Mouse (Mus musculus): Measurements from ENCODE around the gene Gsk3a.

Gene Gsk3a

DNA sequence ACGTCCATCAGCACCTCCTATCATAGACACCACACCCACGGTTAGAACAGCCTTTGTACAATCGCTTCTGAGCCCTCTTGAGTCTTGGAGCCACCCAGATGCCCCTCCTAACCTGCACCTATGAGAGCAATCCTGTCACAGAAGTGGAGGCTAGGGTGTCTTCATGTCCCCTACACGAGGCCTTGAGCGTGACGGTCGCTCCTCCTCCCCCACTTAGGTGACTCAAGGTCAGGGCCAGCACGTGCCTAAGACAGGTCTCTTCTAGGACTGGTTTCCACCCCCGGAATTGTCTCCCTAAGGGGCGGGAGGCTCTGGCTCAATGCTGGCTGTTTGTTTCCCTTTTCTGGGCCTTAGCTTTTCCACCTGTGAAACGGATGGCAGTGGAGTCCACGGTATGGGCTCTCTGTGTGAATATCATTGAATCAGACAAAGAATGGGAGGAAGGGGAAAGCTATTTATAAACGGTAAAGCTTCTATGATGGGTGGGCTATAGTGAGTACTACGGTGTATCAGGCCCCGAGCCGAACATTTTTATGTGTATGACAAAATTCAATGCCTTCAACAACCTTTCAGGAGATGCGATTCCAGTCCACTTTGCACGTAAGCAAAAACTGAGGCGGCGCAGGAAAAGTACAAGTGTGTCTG lies 17.1 kb downstream of the Gsk3a start, which contains the start of gene Dedd2:
Dedd2 (minus strand) TSS at position 159 of the 645 bp plus-strand sequence.
- no peak for DNase-seq (ENCODE audit: low spot score)

DNA sequence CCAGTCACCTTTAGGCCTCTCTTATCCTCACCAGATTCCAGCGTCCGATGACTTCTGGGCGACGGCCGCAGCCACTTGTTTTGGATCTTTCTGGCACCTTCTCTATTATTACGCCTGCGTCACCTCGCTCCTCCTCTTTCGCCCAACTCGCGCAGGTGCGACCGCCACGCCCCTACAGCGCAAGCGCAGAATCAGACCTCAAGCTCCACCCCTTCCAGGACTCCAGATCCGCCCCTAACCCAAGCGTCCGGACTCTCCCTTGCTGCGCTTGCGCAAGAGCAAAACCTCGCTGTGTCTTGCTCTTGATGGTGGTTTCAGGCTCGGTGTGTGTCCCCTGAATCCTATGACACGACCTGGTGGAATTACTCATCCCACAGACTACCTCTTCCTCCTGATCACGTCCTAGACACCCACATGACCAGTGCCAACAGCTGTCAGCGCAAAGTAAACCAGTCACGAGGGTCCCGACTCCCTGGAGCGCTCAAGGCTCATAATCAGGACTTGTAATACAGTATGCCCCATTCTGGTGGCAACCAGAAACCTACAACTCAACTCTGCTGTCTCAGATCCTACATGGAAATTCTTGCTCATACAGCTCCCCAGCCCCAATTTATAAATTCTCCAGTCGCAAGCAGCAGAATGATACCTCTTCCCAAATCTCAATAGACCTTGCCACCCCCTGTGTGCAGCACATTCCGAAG lies 17.7 kb downstream of the Gsk3a start:
- DNase-seq (ENCODE audit: low spot score), result peak; percentile 90

DNA sequence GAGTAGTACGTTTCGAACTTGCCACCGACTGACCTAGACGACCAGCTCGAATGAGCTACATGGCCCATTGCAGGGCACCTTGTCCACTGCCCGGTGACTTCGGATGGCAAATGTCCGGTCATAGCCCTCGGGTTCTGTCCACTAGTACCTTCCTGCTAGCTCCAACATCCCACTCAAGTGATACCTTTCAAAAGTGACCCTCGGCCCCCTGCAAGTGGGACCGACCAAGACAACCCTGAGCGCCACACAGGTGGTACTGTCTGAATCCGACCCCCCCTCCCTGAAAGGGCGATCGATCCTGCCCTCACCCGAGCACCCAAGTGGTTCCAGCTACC lies 18.3 kb downstream of the Gsk3a start:
- DNase-seq (ENCODE audit: low spot score), result no peak

DNA sequence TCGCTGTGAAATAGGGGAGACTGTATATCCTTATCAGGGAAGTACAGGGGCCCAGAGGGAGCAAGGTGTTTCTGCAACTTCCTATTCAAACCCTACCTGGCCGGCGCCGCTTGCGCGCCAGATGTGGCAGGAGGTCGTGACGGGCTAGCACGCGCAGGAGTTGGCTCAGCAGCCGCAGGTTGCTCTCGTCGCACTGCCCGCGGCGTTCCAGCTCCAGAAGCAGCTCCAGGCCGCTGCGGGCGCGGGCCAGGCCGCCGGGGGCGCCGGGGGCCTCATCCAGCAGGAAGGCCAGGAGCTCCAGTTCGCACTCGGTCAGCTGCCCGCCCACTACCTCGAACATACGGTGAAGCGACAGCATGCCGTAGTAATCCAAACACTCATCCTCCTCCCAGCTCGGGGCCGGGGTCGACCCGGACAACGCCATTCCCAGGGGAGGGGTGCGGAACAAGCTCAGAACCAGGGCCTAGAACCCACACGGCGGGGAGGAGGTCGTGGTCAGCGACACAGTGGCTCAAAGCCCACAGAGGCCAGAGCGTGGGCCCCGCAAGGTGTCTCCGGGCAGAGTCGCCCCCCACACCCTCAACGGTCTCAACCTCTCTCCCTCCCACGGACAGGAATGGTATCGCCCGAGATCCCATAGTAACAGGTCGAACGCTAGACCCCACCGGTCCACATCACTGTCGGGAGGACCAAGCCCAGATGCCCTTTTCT lies 18.8 kb downstream of the Gsk3a start:
- DNase-seq (ENCODE audit: low spot score), result no peak

DNA sequence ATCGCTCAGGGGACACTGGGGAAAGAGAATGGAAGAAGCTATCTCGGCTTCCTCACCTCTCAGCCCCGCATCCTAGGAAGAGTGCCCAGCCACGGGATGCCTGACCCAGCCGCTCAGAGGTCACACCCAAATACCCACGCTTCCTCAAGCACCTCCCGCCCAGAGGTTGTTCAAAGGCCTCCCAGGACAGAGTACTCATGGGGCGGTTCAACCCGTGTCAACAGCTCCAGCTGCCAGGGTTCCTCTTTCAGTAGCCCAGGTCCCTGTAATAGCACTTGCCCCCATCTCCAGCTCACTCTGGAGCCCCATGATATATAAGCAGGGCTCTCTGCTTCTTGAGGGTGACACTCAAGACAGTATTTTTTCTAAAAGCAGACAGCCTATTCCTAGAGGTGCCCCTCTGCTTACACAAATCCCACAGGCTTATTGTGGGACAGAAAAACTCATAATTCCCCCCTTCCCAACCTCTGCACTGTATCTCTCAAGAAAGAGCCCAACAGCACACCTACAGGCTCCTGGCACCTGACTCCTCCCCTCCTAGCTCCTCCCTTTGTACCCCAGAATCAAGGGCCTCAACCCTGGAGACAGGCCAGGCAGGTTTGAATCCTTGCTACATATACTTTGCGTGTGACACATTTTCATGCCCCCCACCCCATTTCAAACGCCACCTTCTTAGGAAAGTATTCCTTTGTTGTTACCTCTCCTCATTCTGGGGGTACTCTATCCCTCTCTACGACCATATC lies 19.8 kb downstream of the Gsk3a start:
- no peak for DNase-seq (ENCODE audit: low spot score)

DNA sequence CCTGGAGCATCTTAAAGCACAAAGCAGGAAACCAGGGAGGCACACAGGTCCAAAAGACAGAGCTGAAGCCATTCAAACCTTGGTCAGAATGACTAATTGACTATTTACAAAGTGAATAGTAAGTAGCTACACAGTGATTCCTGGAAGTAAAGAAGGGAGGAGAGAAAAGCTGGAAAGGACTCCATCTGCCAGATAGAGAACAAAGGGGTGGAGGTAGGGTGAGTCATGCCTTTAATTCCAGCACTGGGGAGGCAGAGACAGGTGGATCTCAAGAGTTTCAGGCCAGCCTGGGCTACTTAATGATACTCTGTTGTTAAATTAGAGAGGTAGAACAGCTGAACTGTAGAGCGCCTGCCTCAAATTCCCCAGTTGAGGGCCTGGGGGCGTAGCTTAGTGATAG lies 23.5 kb downstream of the Gsk3a start:
- no peak for DNase-seq (ENCODE audit: low spot score)

DNA sequence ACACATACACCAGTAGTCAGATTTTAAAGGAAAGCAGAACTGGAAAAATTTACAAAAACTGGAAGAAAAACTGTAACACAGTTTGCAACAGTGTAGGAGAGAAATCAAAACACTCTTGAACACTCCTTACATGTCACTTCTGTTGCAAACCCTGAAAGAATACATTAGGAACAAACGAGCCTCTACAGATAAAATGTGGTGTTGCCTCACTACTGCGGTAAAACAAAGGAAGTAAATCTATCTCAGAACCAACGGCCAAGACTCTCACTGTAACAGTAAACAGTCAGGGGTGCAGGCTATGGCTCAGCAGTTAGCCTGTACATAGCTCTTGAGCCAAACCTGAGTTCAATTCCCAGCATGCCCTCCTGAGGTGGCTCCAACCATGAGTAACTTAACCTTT lies 24.6 kb downstream of the Gsk3a start:
- DNase-seq (ENCODE audit: low spot score), result no peak

DNA sequence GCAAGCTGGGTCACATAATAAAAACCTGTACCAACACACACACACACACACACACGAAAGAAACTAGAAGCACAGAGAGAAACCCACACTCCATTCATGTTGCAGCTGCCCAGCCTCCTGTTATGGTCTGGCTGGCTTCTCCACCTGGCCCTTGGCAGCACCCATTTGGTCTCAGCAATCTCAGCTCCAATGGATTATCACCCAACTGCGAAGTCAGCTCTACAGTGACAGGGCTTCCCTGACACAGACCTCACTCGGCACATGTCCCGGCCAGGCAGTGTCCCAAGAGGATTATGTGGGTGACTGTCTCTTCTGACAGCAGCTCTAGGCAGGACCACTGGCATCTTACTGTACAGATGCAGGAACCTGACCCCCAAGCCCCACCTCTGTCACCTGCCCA lies 27.2 kb downstream of the Gsk3a start:
- DNase-seq (ENCODE audit: low spot score), result no peak

DNA sequence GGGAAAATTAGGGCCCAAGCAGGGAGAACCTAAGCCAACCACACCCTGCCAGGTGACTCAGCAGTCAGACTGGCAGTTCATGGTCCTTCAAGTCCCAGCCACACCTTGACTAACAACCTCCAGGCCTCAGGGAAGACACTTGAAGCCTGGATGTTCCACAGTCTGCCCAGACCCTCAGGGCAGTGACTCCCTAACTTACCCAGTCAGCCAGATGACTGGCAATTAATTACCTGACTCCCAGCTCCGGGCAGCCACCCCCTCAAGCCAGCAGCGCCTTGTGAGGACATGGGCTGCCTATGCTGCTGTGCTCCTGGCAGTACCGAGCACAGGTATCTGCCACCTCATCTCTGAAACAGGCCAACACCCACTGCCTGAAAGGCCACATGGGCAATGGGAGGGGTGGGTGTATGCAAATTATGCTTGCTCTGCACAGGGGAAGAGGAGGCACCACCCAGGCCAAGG lies 28.5 kb downstream of the Gsk3a start:
- no peak for DNase-seq (ENCODE audit: low spot score)

DNA sequence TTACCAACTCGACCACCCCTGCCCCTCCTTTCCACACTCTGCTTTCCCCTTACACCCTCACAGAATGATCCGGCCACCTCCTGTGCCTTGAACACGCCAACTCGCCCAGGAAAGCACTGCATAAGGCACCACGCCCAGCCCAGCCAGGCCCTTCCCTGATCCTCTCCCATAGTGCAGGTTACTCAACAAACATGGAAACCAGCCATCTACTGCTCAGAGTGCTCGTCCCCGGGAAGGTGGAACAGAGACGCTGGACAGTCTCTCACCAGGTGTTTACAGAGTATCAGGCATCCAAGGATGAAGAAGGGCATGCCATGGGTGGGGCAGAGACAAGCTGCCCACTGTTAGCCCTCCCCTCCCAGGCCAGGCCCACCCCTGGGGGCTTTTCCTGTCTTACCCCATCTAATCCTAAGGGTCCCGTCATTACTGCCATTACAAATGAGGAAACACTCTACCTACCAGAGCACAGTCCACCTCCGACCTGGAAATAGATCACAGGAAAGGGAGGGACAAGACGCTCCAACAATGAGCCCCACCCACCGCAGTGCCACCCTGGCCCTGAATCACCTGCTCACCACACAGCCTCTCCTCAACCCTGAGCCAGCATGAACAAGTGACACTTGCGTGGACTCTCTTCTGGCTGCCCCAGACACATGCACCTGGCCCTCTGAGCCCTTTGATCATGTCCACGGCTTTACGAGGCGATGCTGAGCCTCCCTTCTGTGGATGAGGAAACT lies 31.4 kb downstream of the Gsk3a start:
- no peak for DNase-seq (ENCODE audit: low spot score)

DNA sequence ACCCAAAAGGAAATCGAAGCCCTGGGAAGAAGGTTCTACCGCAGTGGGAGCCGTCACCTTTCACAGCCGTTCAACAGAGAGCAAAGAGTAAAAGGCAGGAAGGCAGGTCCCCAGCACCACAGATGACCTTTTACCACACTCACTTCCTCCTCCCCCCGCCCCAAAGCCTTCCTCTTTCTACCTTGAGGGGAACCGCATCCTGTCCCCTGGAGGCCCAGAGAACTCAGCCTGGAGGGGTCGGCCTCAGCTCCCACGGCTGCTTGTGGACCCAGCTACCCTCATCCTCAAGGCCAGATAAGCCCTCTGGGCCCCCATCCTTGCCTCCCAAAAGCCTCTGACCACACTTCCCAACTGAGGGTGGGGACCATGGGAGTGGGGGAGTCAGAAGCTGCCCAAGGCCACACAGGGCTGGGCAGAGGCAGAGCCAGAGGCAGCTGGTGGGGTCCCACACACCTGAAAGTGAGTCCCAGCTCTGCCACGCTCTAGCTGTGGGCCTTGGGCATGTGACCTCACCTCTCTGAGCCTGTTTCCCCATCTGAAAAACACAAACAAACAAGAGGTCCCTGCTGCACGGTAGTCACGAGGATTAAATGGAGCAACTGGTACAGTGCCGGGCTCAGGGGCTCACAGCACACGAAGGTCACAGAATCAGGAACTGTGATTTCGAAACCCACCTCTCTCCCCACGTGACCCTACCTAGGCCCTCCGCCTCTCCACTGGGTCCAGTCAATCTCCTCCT lies 32.1 kb downstream of the Gsk3a start:
- DNase-seq (ENCODE audit: low spot score), result no peak

DNA sequence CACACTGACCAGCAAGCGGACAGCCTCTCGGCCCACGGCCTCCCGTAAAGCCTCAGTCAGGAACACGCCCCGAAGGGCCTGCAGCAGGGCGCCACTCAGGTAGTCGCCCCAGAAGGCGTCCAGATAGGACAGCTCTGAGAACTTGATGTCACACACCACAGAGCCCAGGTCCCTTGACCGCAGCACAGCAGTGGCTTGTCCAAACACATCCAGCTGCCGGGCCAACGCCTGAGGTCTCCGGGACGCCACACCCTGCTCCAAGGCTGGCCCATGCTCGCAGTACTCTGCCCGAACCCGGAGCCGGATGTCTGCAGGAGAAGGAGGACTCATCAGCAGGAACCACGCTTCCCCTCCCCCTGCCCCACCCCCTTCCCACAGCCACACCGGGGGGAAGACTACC lies 34.0 kb downstream of the Gsk3a start:
- DNase-seq (ENCODE audit: low spot score), result no peak

DNA sequence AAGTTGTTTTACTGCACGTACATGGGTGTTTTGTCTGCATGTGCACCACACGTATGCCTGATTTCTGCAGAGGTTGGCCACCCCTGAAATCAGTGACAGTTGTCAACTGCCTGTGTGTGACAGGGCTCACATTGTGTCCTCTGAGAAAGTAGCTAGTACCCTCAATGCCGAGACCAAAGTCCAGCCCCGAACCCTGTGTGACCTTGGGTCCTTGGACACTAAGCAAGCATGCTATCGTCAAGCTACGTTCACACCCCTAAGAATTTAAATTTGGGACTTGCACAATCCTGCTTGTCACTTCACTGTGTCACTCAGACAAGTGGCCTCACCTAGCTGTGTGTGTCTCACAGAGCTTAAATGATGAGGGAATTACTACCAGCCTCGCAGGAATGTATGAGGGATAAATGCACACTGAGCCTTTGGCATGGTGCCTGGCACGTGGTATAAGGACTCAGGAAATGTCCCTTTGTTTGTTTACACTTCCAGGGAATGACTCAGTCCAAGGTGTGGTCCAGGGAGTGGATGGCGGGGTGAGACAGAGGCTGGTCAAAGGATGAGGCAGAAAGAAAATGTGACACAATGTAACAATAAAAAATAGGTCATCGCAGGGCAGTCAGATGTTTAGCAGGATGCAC lies 40.1 kb downstream of the Gsk3a start:
- no peak for DNase-seq (ENCODE audit: low spot score)

DNA sequence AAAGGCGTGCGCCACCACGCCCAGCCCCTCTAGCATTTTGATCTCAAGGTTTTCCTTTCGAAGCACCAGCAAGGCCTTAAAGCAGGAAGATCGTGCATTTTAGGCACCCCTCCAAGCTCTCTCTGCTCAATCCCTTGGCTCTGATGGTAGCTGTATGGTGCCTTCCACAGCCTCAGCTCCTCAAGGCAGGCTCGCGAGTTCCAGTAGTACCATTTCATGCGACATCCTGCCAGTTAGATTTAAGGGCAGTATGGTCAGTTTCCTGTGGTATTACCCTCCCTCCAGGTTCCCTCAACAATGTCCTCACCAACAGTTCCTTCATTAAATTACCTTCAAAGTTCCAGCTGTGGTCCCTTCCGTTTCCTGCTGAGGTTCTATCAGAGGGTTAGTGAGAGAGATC lies 41.5 kb downstream of the Gsk3a start:
- no peak for DNase-seq (ENCODE audit: low spot score)

DNA sequence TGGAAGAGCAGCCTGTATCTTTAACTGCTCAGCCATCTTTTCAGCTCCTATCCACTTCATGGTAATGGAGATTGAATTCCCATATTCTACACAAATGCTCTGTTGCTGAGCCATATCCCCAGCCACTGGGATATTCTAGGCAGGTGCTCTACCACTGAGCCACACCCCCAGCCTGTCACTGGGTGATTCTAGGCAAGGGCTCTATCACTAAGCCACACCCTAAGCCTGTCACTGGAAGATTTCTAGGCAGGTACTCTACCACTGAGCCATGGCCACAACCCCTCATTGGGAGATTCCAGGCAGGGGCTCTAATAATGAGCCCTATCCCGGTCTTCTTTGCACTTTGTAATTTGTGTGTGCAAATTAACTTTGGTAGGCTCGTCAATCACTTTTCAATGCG lies 42.5 kb downstream of the Gsk3a start:
- DNase-seq (ENCODE audit: low spot score), result no peak

DNA sequence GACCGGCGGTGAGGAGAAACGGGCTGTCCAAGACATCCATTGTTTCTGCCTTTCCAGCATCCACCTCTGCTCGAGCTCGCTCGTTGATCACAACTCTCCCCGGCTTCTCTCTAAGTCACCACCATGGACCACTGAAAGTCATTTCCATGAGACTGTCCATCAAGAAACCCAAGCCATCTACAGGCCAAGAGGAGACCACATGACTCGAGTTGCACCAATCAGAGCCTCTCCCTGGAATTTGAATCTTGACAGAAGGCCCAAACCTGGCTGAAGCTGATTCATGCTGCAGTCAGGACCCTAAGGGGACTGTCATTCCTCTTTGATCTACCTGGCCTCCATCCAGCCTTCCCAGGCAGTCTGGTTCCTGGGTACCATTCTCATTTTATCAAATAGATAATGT lies 45.5 kb downstream of the Gsk3a start:
- no peak for DNase-seq (ENCODE audit: low spot score)

DNA sequence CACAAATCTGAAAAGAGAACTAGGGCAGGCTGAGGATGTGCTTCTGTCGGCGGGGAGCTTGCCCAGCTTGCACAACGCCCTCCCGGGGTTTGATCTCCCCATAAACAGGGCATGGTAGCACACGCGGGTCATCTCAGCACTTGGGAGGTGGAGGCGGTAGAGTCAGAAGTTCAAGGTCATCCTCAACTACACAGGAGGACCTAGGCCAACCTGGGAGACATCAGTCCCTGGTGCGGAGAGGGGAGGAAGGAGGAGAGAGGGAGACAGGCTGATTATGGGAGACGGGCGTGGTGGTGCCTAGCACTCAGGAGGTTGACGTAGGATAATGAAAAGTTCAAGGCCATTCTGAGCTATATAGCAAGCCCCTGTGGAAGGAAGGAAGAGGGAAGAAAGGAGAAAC lies 46.8 kb downstream of the Gsk3a start:
- DNase-seq (ENCODE audit: low spot score), result no peak

DNA sequence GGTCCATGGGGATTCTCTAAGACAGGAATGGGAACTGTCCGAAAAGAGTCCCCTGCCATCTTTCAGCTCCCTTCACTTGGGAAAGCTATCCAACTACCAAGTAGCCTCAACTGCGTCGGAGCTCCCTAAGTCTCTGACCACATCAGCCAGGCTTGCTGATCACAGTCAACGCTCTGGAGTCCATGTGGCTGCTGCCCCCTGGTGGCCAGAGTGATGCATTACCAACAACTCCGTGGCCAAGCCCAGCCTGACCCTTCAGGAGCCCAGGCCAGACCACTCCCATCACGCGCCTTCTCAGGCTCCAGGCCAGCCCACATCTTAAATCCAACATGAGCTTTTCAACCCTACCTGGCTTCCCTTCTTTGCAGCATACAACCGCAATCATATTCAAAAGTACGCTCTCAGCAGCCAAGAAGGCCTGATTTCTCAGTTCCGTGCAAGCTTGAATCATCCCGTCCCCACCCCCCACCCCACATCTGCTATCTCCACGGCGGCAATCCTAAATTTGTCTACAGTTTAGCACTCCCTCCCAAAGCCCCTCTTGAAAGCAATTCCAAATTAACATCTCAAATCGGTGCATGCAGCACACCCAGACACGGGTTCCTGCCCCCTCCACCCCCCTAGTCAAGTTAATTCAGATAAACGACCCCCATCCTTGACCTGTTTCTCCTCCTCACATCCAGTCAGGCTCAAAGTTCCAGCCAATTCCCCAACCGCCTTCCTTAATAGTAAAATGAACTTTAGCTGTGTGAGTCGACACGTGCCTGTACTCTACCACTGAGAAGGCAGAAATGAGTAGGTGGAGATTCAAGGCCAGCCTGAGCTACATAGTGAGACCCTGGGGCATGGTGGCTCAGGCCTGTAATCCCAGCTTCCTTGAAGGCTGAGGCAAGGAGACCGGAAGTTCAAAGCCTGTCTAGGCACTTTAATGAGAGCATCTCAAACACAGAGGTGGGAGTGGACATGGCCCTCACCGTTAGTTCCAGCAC lies 49.7 kb downstream of the Gsk3a start:
- peak; percentile 68 for DNase-seq (ENCODE audit: low spot score)

DNA sequence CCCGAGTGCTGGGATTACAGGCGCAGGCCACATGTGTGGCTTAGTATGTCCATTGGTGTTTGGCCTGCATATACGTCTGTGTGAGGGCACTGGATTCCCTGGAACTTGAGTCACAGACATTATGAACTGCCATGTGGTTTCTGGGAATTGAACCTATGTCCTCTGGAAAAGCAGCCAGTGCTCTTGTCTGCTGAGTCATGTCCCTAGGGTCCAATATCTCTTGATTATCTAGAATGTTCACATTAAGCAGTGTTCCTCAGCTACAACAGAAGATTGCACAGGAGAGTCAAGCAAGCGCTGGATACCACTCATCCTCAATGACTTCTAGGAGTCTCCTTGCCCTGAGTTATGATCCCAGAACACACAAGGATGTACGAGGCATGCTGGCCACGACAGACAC lies 53.6 kb downstream of the Gsk3a start:
- DNase-seq (ENCODE audit: low spot score), result no peak

DNA sequence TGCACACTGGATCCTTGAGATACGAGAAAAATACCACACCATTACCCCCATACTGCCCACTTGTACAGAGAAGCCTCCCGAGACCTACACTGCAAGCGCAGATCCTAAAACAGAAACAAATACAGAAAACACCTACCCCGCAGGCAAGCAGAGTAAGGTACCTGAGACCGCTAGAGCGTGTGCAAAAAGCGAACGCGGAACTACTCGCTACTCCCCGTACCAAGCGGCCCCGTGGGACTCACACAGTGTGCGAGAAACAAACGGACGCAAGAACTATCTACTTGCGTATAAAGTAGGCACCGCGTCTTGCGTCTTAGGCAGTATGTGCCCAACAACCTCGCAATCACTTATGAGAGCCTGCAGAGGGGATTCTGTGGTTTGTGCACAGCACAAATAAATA lies 55.8 kb downstream of the Gsk3a start:
- DNase-seq (ENCODE audit: low spot score), result no peak
